Mouse (Mus musculus) stomach, postnatal 0 days (tissue): ENCODE data around the gene Yif1b.

Source experiments
- CTCF ChIP-seq: IDR thresholded peaks from 2 replicates; pipeline ENCODE4 v1.5.1; 2016; ENCODE audit warnings: antibody characterized with exemption, low read depth, mild to moderate bottlenecking, moderate library complexity
- EP300 ChIP-seq: optimal IDR thresholded peaks from 2 replicates; pipeline ENCODE3; 2016; ENCODE audit warnings: antibody characterized with exemption

GRCm38 (mm10) chr7:29262151-29262550, 24.0 kb downstream of the Yif1b start:
- no peak for TF ChIP-seq CTCF
- TF ChIP-seq EP300: no peak
